Mouse (Mus musculus): Measurements from ENCODE around the gene Mboat1. TPM values are rescaled to one million over a fixed set of nuclear protein-coding genes. Genes with fewer than 3 reads are reported as not detected.

Gene Mboat1
- total RNA-seq, 2 experiments from 2014 or later, result 0.99 to 2.7 TPM

Other genes with a start within 250 kb of the Mboat1 start
- gene E2f3, start 150.4 kb upstream of the Mboat1 start, total RNA-seq (2021), result 1 to 10 TPM; 5.3 to 5.6 TPM
- 10 to 100 TPM; 43.4 to 44.6 TPM for gene Agtr1a, start 200.0 kb downstream of the Mboat1 start, total RNA-seq (2021)

Data from heart, postnatal 25 days (tissue).